Mouse (Mus musculus): ENCODE data around the gene Tmem132a.

Tmem132a gene

DNA sequence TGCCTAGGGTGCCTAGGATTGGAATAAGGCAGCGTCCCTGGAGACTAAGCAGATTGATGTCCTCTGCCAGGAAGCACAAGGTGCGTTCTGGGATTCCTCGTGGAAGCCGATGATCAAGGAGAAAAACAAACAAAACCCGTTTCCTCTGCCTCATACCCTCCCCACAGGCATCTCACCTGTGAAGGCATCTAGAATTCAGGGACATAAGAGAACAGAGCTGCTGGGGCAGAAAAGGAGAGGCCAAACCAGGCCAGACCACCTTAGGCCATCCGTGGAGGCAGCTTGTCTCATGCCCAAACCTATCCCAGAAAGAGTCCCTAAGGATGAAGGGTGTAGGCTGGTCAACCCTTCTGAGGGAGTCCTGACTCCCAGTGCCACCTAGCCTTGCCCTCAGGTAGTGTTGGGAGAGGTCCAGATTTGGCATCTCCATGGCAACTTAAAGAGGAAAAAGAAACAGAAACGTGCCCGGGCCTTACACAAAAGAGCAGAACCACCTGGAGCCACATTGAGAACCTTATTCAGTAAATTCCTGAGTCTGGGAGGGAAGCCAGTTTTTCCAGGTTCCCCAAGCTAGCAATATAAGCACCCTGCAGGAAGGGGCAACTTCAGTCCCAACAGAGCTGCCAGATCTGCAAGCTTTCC, at the start of gene Tmem132a:
Gene Tmem132a (minus strand): TSS at position 55 of the 642 bp plus-strand sequence.
- no peak for DNase-seq (ENCODE audit: low spot score in 2 of 2)

DNA sequence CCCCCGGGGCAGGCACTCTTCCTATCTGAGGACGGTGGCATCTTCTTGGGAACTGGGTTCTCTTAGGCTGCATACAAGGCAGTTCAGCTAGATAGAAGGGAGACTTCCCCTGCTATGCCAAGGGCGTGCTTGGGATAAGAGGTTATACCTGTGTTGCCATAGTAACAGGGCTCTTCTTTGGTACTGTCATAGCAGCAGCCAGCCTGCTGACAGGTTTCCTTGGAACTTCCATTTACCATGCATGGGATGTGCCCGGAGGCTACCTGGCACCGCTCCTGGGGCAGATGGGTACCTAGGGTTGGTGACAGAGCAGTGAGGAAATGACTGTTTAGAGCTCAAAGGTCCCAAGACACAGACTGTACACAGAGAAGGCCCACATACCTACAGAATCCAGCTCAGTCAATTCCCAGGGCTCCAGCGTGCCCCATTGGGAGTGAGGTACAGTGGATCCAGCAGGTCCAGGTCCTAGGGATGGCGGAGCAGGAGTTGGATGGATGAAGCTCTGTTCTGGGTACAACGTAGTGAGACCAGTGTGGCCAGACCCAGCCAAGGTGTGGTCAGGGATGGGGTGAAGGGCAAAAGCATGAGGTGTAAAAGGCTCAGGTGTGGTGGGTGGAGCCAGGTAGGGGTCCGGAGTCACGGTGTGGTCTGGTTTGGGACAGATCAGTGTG, 48.7 kb upstream of the Tmem132a start:
- no peak for DNase-seq (ENCODE audit: low spot score in 2 of 2)

DNA sequence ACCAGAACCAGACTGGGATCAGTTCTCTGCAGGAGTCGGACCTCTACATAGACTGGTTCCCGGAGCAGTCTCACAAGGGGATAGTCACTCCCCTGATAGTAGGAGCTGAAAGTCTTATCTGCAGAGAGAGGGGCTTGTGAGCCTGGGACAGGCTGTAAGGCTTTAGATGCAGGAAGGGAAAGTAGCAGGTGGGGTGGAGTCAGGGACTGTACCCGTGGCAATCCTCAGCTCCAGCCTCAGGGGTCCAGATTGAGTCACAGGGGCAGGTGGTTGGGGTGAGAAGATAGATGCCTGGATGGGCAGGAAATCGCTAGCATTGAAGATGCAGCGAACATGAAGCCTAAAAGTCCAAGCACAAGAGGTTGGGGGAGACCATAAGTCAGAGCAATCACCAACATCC, 46.8 kb upstream of the Tmem132a start:
- no peak for DNase-seq (ENCODE audit: low spot score in 2 of 2)

DNA sequence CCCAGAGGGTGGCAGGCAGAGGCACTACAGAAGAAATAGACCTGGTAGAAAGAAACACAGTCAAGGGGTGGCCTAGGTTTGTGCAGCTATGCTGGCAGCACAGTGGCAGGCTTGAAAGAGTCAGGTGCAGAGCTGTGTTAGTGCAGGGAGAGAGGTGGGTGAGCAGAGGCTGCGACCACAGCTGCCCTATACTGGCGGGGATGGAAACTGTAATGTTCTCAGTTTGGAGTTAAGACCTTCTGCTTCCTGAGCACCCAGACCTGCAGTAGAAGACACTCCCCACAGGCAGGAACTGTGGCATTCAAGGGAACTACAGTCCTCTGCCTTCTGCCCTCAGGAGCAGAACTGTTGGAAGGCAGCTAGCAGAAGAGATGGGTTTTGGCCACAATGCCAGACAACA, 45.1 kb upstream of the Tmem132a start:
- no peak for DNase-seq (ENCODE audit: low spot score in 2 of 2)

DNA sequence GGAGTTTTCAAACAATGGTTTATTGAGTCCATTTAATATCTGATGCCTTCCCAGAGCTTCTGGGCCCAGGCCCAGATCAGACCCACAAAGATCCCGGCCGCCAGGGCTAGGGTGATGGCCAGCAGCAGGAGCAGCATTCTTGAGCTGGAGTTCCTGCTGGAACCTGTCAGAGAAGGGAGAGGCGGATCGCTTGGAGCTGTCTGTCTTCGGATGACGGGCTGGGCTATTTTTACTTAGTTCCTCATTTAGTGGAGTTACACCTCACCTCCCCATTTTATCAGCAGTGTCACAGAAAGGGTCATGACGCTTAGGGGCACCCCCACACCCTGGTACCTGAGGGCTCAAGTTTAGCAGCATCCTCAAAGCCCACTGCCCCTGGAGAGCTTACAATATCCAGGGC, 44.6 kb upstream of the Tmem132a start:
- no peak for DNase-seq (ENCODE audit: low spot score in 2 of 2)

DNA sequence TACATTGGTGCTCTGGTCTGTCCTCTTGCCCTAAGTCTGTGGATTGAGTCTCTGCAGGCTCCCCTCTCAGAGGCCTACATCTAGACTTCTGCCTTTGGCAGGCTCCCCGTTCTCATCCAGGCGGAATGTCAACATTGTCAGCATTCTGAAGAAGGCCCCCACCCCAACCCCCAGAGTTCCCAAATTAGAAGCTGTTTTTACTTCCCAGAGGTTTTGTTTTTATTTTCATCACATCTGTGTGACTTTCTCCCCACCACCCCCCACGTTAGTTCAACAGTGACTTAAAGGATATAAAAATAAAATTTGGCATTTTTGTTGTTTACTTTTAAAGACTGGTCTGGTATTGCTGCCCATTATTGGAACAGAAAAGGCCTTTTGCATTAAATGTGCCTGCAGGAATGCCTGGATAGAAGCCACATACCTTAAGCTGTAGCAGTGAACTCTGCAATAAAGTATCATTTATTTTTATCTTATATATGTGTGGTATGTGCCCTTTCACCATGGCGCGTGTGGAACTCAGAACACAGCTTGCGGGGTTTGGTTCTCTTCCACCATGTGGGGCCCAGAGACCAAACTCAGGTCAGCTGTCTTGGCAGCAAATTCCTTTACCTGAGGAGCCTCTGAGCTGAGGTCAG, 39.5 kb upstream of the Tmem132a start:
- no peak for DNase-seq (ENCODE audit: low spot score in 2 of 2)

DNA sequence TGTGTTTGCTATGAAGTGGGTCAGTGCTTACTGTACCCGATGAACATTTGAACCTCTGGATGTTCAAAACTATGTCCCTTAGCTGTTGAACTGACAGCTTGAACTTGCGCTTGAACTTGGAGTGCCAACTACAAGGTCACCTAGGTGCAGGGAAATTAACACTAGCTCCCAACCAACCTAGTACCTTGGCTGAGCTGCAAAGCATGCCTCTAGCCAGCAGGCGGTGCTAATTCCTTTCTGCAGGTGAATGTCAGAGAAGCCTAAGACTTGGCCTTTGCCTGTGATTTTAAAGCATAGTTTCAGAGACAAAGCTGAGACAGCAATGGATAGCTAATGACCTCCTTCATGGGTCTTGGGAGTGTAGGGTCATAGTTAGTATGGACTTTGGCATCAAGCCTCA, 38.2 kb upstream of the Tmem132a start:
- DNase-seq (ENCODE audit: low spot score in 2 of 2): peak; percentile 55 to 59

DNA sequence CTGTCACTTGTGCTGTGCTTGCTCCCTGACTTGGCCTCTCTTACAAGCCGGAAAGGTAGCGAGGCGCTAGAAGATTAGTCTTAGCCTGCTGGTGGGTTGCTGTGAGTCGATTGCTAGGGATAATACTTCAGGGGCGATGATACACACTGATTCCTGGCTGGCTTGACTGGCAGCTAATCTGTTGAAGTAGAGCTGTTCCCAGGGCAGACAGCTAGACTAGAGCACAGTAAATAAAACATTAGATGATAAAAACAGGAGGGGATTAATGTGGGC, 35.9 kb upstream of the Tmem132a start:
- no peak for DNase-seq (ENCODE audit: low spot score in 2 of 2)

DNA sequence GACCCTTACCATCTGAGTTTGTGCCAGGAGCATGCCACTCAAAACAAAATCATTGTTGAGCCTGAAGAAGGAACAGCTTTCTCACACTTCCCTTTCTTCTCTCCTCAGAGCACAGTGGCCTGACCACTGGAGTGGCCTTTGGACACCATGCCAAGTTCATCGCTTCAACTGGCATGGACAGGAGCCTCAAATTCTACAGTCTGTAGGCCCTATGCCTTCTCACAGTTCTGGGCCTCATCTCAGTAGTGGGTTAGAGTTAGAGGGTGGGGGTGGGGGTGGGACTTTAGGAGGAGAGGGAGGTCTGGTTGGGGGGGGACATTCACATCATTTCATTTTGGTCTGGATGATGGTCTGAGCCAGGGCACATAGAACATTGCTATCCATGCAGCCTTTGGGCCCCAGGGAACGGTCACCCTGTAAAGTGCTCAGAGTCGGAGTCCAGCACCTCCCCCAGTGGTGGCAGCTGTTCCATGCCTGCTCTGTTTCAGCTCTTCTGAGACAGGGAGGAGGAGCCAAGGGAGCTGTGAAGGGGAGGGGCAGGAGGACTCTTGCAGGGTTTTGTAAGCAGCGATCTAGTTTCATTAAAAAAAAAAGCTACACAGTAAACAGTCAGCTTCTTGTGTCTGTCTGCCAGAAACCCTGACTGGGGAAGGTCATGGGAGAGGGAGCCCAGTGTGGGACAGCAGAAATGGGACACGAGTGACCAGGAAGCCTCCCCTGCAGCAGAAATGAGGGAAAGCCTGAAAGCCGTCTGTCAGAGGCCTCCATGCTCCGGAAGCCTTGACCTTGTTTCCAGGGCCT, 35.4 kb upstream of the Tmem132a start:
- DNase-seq (ENCODE audit: low spot score in 2 of 2): peak; percentile 49 to 76

DNA sequence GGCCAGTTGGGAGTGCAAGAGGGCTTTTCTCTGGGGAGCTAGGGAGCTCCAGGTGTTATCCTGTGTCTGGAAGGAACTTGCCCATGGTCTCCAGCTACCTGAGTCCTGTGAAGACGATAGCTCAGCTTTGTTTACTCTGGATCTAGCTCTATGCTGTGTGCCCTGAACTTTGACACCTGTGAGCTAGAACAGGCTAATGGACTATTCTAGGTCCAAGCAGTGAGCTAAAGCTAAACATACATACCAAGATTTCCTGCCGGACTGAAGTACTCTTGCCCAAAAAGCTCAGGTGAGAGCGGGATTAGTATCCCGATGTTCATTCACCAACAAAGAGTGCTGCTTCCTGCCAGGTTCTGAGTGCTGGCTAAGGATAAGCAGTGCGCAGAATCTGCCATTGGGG, 34.8 kb upstream of the Tmem132a start:
- DNase-seq (ENCODE audit: low spot score in 2 of 2): no peak

DNA sequence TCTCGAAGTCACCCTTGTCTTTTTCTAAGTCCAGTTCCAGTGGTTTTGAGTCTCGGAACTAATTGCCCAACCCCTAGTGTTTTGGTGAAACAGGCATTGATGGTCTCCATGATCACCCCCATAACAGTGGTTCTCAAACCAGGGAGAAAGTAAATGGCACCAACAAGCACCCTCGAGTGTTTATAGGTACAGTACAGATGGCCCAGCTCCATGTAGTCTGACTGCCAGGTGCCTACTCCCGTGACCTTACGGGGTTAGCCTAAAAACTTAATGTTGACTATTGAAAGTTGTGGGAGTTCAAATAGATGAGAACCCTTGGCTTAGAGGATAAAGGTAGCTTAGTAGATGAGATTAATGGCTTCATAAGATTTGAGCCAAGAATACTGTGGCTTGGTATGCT, 31.3 kb upstream of the Tmem132a start:
- DNase-seq (ENCODE audit: low spot score in 2 of 2): no peak

DNA sequence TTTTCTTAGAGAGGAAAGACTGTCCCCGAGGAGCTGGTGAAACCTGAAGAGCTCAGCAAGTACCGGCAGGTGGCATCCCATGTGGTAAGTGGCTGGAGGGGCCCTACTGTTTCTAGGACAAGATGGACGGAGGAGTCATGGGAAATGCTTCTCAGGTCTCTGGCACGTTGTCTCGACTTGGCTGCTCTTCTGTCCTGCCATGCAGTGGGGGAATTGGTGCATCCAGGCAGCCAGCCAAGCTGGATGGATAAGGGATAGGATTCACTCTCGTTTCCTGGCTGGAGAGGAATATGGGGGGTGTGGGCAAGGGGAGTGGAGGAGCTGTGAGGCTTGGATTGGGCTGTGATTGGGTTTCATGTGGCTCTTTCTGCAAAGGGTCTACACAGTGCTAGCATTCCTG, 30.6 kb upstream of the Tmem132a start:
- no peak for DNase-seq (ENCODE audit: low spot score in 2 of 2)

DNA sequence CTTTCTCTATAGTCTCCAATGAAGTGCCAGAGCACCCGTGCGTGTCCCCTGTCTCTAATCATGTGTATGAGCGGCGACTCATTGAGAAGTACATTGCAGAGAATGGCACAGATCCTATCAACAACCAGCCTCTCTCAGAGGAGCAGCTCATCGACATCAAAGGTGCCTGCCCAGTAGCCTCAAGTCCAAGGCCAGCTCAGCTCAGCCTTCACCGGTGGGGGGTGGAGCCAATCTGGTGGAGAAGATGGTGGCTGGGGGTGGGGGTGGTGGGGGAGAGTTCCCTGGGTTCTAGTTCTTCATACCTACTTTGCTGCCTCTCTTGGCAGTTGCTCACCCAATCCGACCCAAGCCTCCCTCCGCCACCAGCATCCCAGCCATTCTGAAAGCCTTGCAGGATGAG, 27.8 kb upstream of the Tmem132a start:
- no peak for DNase-seq (ENCODE audit: low spot score in 2 of 2)

DNA sequence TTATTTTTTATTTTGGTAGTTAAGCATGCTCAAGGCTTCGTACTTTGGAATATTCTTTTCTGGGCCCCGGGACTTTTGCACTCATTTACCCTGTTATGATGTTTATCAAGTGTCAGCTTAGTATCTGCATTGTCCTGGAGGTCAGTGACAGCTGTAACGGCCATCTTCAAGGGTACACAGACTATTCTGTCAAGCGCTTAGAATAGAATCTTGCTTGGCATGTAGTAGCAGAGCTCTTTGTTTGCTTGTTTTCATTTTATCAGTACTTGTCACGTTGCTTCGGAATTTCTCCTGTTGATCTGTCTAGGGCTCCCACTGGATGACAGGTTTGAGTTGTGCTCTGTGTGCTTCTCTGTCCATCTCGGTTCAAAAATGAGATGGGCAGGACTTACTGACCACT, 27.1 kb upstream of the Tmem132a start:
- DNase-seq (ENCODE audit: low spot score in 2 of 2): no peak

DNA sequence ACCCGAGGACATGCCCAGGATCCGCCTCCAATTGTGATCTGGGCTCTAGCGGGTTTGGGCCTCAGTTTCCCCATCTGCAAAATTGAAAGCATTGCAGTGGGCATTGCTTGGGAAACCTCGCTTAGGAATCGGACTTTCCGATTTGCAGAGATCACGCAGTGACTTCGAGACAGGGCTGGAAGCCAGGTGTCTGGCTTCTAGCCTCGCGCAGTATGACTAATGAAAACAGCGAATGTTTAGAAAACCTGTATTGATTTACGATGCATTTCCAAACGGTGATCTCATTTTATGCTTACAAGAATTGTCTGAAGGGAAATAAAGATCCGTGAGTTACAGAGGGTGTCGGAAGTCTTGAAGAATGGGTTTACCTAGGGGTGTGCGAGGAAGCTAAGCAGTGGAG, 26.0 kb upstream of the Tmem132a start:
- DNase-seq (ENCODE audit: low spot score in 2 of 2): no peak

DNA sequence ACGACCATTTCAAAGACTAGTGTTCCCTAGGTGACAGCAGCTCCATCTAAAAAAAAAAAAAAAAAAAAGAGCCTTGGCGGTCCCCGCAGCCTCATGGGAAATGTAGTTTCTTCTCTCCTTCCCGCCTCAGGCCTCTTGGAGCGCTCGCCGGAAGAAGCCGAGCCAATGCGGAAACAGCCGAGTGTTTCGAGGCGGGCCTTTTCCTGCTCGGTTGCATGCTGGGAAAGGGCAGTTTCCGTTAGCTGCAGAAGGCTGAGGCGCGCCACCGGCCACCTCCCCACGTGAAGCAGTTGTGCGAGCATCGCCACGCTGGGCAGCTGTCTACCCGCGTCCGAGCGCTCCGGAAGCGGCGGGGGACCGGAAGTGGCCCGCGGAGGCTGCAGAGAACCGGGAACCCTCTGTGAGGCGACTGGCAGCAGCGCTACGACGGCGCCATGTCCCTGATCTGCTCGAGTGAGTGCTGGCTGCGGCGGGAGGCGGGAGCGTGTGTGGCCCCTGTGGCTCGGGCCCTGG, 25.3 kb upstream of the Tmem132a start, which contains the start of gene Prpf19:
Gene Prpf19 (plus strand): TSS at position 216 of the 513 bp plus-strand sequence.
- peak; percentile 97 to 99 for DNase-seq (ENCODE audit: low spot score in 2 of 2)

DNA sequence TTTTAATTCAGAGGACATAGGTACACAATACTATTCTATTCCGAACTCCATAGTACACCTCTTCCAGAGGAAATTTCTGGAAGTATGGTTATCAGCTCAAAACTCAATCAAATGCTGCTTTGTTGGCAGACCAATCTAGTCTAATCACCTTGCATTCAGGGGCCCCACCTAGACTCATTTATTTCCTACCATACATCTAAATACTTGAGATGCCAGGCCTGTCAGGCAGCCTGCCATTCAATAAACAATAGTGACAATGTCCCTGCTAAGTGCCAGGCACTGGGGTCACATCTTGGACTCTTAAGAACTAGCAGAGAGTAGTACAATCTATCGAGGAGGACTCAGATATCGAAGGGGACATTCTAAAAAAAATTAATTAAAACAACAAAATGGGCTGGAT, 22.5 kb upstream of the Tmem132a start:
- no peak for DNase-seq (ENCODE audit: low spot score in 2 of 2)

DNA sequence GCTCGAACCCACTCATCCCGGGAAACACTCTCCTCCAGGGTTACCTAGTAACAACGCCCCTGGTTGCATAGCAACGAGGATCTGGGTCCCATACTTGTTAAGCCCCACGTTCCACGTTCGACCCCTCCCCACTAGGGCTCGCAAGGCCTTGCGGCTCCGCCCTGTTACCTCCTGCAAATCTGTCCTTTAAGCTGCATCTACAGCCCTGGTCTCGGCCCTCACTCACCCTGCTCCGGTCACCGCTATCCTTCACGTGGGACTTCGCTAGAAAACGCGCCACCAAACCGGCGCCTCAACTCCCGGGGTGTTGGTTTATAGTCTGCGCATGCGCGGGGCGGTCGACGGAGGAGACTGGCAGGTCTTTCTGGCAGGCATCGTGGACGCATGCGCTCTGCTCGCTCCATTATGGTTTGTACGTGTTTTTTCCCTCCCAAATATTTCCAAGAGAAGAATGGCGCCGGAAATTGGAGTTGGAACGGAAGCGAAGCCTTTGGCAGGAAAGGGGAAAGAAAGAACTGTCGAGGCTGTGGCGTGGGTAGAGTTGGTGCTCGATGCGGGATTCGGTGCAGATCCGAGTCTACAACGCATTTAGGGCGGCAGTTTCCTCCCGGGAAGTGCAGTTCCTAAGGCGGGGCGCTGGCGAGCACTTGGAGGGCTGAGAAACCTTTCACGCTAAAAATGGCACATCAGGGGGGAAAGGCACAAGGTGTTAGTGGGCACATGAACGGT, 11.8 kb upstream of the Tmem132a start, which contains the start of gene Tmem109:
Gene Tmem109 (minus strand): TSS at position 576 of the 729 bp plus-strand sequence.
- peak; percentile 93 to 95 for DNase-seq (ENCODE audit: low spot score in 2 of 2)

DNA sequence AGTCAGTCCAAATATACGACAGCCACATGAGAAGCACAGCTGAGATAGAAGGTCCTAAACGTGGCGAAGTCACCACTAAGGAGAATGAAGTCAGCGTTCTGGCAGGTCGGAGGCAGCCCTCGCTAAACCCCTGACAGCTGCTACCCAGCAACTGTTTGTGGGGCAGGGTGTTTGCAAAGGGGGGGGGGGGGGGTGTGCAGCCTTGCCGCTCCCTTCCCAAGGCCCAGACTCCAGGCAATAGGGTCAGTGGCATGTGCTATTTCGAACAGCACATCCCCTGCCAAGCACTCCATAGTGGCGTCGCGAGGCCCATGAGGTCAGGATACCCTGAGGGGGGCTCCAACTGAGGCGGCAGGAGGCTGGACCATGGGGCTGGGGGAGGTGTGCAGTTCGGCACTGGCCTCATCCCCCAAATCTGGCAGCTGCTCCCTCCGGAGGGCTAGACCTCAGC, 11.3 kb upstream of the Tmem132a start:
- no peak for DNase-seq (ENCODE audit: low spot score in 2 of 2)

DNA sequence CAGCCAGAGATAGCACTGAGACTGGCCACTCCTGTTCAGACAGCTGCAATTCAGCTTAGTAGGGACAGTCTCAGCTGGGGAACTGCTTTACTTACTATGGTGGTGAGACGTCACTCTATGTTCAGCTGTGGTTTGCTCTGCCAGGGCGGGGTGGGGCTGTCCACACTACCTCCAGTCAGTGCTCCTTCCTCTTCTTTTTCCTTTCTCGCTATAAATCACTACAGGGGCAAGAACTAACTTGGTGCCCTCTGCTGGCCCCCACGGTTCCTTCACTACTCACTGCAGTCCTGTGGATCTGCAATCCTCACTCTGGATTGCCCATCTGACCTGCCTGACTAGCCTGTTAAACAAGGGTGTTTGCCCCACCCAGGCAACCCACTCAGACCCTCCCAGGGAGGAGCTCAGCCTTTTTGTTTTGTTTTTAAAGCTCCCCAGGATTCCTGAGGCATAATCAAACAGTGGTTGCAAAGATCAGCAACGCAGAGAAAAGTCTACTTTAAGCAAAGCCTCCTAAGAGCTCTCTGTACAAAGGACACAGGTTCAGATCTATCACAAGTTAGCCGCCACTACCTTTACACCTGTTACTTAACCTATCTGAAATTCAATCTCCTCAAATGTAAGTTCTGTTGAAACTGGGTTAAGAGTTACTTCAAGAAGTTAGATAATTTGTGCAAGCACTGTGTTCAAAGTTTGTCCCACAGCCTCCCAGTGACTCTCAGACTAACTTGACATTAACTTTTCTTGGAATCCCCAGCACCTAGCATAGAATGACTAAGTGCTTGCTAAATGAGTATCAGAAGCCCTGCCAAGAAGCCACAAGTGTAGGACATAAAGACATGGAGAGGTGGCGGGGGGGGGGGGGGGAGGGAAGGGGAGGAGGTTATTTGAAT, 10.6 kb upstream of the Tmem132a start:
- peak; percentile 16 to 45 for DNase-seq (ENCODE audit: low spot score in 2 of 2)

All from frontal cortex, postnatal 36 days (tissue).